Mouse (Mus musculus): ENCODE results near the gene Rpp14.

GRCm38 (mm10) chr14:8089016-8089415 is 8.8 kb downstream of the Rpp14 start:
- TF ChIP-seq EP300 (IDR thresholded peaks at IDR 0.05; ENCODE audit: low read depth) (no peak), CTCF (IDR thresholded peaks at IDR 0.05; ENCODE audit: low read depth) (no peak)

Measured in liver, postnatal 0 days (tissue).